Mouse (Mus musculus) cortical plate, adult 2 months (tissue): ENCODE data around the gene Sec61b.

Experiments
- CTCF ChIP-seq: fragments of 200-500 bp; IDR thresholded peaks from 2 replicates; pipeline ENCODE4 v1.5.1; 2011; ENCODE audit warnings: mild to moderate bottlenecking, control low read depth, low read length; ENCODE audit not compliant: insufficient read depth; ENCODE audit errors: extremely low read depth
- POLR2A ChIP-seq: fragments of 200-500 bp; IDR thresholded peaks from 2 replicates; pipeline ENCODE4 v1.6.1; 2011; ENCODE audit warnings: mild to moderate bottlenecking, low read length, control low read depth; ENCODE audit not compliant: insufficient read depth; ENCODE audit errors: extremely low read depth

- TF ChIP-seq CTCF (no peak), POLR2A (no peak)
These were observed 19.0 kb downstream of the Sec61b start for GRCm38 (mm10) chr4:47493456-47493855.
